Mouse (Mus musculus): ENCODE measurements around the gene Gstm5. TPM values are rescaled to one million over a fixed set of nuclear protein-coding genes. Genes with fewer than 3 reads are reported as not detected.

Gstm5 gene
- 25.4 TPM for polyA plus RNA-seq (2012; fragmentation: generic; extraction: Trizol)

DNA sequence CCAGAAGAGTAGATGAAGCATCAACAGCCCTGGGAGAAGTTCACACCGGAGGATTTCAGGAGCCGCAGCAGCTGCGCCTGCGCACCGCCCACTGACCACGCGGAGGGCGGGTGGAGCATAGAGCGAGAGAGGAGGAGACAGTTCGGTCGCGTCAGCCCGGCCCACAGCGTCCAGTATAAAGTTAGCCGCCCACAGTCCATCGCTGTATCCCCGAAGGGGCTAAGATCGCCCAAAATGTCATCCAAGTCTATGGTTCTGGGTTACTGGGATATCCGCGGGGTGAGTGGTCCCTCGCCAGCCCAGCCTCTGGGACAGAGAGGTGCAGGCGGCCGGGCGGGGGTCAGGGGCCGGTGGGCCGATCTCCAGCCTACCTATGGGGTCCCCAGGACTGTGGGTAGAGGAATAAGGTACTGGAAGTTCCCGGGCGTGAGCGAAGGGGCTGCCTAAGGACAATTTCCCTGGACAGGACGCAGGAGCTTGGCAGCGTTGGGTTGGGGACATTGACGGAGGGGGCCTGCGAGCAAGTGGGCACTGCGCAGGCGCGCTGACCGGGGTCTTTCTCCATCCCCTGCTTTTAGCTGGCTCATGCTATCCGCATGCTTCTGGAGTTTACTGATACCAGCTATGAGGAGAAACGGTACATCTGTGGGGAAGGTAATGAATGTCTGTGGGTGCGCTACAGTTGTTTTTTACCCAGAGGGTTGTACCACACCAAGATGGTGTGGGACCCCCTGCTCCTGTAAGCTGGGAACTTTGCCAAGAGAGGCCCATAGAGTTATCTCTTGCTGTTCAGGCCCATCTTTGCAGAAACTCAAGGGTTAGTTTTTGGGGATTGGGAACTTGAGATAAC is at the start of gene Gstm5:
Gstm5 (plus strand) TSS at position 102 of the 850 bp plus-strand sequence.
- Histone ChIP-seq H3ac (ENCODE audit: control insufficient read depth, insufficient read length) (no peak within 1 kb of the TSS), H3K4me3 (peak within 1 kb of the TSS; percentile 19), H3K27me3 (ENCODE audit: control insufficient read depth, insufficient read depth, insufficient read length) (no peaks in the 10 kb centered on the region), H3K79me2 (ENCODE audit: control insufficient read depth, insufficient read depth) (no peaks in the 10 kb centered on the region), H3K4me2 (ENCODE audit: low read depth) (peak within 1 kb of the TSS; percentile 86), H3K36me3 (ENCODE audit: control insufficient read depth, insufficient read depth) (no peaks in the 10 kb centered on the region)
- TF ChIP-seq MYOD1 (IDR thresholded peaks at IDR 0.05; ENCODE audit: control insufficient read depth in 1 of 3, insufficient read length in 2 of 3, low read depth in 2 of 3): peak in 2 of 3 experiments; percentile 43 to 57
- no peak for TF ChIP-seq TCF12 (IDR thresholded peaks at IDR 0.05; ENCODE audit: insufficient read depth, poor library complexity, severe bottlenecking)
- peak; percentile 55 for TF ChIP-seq POLR2A (IDR thresholded peaks at IDR 0.05; ENCODE audit: insufficient read length, low read depth)
- no peak for TF ChIP-seq E2F4 (IDR thresholded peaks at IDR 0.05; ENCODE audit: insufficient read depth)
- peak; percentile 9 for TF ChIP-seq USF1 (IDR thresholded peaks at IDR 0.05; ENCODE audit: low read depth)
- peak in 2 of 3 experiments; percentile 37 to 60 for TF ChIP-seq MYOG (IDR thresholded peaks at IDR 0.05; ENCODE audit: control insufficient read depth in 1 of 3, insufficient read depth in 1 of 3, insufficient read length in 2 of 3, low read depth in 2 of 3)
- no peak for TF ChIP-seq MAX (IDR thresholded peaks at IDR 0.05; ENCODE audit: low read depth)
- TF ChIP-seq TCF3 (IDR thresholded peaks at IDR 0.05; ENCODE audit: insufficient read length, low read depth): no peak

DNA sequence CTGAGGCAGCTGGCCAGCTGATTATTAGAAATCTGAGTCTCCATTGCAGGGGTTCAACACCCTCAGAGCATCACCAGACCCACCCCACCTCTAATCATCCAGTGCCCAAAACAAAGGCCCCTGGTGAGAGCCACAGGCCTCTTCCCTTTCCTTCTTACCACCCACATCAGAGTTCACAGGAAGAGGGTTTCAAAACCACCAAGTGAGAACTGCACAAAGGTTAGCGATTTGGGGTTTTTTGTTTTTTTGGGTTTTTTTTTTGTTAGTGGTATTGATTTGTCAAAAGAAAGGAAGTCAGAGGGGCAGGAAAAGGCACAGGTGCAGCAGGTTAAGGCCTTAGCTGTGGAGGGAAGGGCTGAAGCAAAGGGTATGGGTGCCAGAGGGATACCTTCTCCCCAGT is 49.4 kb upstream of the Gstm5 start:
- TF ChIP-seq TCF12 (IDR thresholded peaks at IDR 0.05; ENCODE audit: insufficient read depth, poor library complexity, severe bottlenecking): no peak
- no peak for TF ChIP-seq MAX (IDR thresholded peaks at IDR 0.05; ENCODE audit: low read depth)
- no peak for TF ChIP-seq CEBPB (IDR thresholded peaks at IDR 0.05; ENCODE audit: insufficient read depth, poor library complexity, severe bottlenecking)
- no peak for TF ChIP-seq MYOD1 (IDR thresholded peaks at IDR 0.05; ENCODE audit: control insufficient read depth in 1 of 3, insufficient read length in 2 of 3, low read depth in 2 of 3)
- no peak for TF ChIP-seq POLR2AphosphoS2 (IDR thresholded peaks at IDR 0.05; ENCODE audit: insufficient read length, low read depth)
- TF ChIP-seq USF1 (IDR thresholded peaks at IDR 0.05; ENCODE audit: low read depth): no peak
- H3K36me3 ChIP-seq (ENCODE audit: control insufficient read depth, insufficient read depth): no peaks in the 10 kb centered on the region
- H3K4me3 ChIP-seq: no peak overlapping the region
- no peaks in the 10 kb centered on the region for H3K79me2 ChIP-seq (ENCODE audit: control insufficient read depth, insufficient read depth)
- no peak overlapping the region for H3K4me2 ChIP-seq (ENCODE audit: low read depth)
- H3K27me3 ChIP-seq (ENCODE audit: control insufficient read depth, insufficient read depth, insufficient read length): no peaks in the 10 kb centered on the region
- no peak overlapping the region for H3ac ChIP-seq (ENCODE audit: control insufficient read depth, insufficient read length)

DNA sequence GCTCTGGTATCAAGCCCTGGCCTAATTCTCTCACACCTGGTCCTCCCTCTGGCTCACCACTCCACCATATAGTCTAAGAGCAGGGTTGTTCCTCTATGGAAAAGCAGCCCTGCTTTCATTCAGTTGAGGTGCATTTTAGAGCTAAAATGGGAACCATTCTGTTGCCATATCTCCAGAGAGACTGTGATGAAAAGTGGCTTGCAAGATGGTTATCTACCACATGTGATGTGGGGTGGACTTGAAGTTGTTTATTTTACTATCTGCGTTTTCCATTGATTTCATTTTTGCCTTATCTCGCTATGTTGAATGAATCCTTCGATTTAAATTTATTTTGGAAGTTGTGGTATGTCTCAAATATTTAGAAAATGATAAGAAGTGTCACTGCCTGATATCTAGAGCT is 48.8 kb upstream of the Gstm5 start:
- Histone ChIP-seq H3K36me3 (ENCODE audit: control insufficient read depth, insufficient read depth) (no peaks in the 10 kb centered on the region), H3K79me2 (ENCODE audit: control insufficient read depth, insufficient read depth) (no peaks in the 10 kb centered on the region), H3ac (ENCODE audit: control insufficient read depth, insufficient read length) (no peak overlapping the region), H3K4me3 (no peak overlapping the region), H3K4me2 (ENCODE audit: low read depth) (no peak overlapping the region), H3K27me3 (ENCODE audit: control insufficient read depth, insufficient read depth, insufficient read length) (no peaks in the 10 kb centered on the region)
- TF ChIP-seq SRF (IDR thresholded peaks at IDR 0.05; ENCODE audit: control insufficient read depth, insufficient read length, low read depth) (no peak), MYOG (IDR thresholded peaks at IDR 0.05; ENCODE audit: control insufficient read depth in 1 of 3, insufficient read depth in 1 of 3, insufficient read length in 2 of 3, low read depth in 2 of 3) (no peak), POLR2A (IDR thresholded peaks at IDR 0.05; ENCODE audit: insufficient read length, low read depth) (no peak), REST (IDR thresholded peaks at IDR 0.05; ENCODE audit: insufficient read depth, insufficient read length) (no peak), USF1 (IDR thresholded peaks at IDR 0.05; ENCODE audit: low read depth) (no peak), MYOD1 (IDR thresholded peaks at IDR 0.05; ENCODE audit: control insufficient read depth in 1 of 3, insufficient read length in 2 of 3, low read depth in 2 of 3) (no peak), TCF12 (IDR thresholded peaks at IDR 0.05; ENCODE audit: insufficient read depth, poor library complexity, severe bottlenecking) (no peak), POLR2AphosphoS2 (IDR thresholded peaks at IDR 0.05; ENCODE audit: insufficient read length, low read depth) (no peak), MAX (IDR thresholded peaks at IDR 0.05; ENCODE audit: low read depth) (no peak)

DNA sequence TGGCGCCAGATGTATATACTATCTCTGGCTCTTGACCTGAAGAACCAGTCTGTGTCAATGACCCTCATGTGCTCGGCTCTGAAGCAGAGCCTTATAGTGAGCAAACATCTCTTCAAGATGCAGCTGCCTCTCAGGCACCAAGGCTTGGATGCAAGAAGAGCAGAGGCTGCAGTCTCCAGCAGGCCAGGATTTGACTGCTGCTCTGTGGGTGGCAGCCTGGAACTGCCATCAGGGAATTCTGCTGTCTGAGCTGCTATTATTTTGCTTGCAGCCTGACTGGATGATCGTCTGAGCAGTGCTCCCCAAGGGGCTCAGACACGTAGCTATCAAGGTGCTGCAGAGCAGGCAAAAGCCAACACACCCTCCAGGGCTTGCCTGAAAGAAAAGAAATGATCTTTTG is 47.5 kb upstream of the Gstm5 start:
- no peak for TF ChIP-seq POLR2A (IDR thresholded peaks at IDR 0.05; ENCODE audit: insufficient read length, low read depth)
- no peak for TF ChIP-seq MYOG (IDR thresholded peaks at IDR 0.05; ENCODE audit: control insufficient read depth in 1 of 3, insufficient read depth in 1 of 3, insufficient read length in 2 of 3, low read depth in 2 of 3)
- Histone ChIP-seq H3K4me3 (no peak overlapping the region), H3K36me3 (ENCODE audit: control insufficient read depth, insufficient read depth) (no peaks in the 10 kb centered on the region), H3K27me3 (ENCODE audit: control insufficient read depth, insufficient read depth, insufficient read length) (no peaks in the 10 kb centered on the region), H3ac (ENCODE audit: control insufficient read depth, insufficient read length) (no peak overlapping the region), H3K4me2 (ENCODE audit: low read depth) (no peak overlapping the region), H3K79me2 (ENCODE audit: control insufficient read depth, insufficient read depth) (no peaks in the 10 kb centered on the region)

DNA sequence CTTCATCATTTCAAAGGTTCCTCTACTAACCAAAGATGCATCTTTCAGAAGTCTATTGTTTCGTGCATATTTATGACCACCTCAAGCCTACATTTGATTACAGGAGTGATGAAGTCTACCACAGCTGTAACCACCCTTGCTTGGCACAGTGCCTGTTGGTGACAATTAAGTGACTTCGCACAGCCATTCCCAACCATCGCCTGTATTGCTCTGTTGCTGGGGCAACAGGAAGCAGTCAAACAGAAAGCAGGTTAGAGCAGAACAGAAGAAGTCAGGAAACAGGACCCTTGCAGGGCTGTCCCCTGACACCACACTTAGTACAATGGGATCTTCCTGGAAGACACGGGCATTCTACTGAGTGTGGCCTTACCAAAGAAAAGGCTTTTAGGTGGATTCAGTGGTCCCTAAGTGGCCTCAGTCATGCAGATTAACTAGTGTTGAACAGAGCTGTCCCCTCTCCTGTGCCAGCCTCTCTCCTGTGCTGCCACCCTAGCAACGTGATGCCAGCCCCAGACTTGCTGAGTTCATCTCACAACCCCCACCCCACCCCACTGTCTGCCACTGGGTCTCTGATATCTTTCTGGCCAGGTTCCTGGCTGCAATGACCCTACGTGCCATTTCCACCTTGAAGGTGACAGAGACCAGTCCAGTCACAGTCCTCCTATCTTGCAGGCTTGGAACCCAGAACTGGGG is 46.5 kb upstream of the Gstm5 start:
- TF ChIP-seq SRF (IDR thresholded peaks at IDR 0.05; ENCODE audit: control insufficient read depth, insufficient read length, low read depth) (no peak), MYOD1 (IDR thresholded peaks at IDR 0.05; ENCODE audit: control insufficient read depth in 1 of 3, insufficient read length in 2 of 3, low read depth in 2 of 3) (no peak), POLR2AphosphoS2 (IDR thresholded peaks at IDR 0.05; ENCODE audit: insufficient read length, low read depth) (no peak), MAX (IDR thresholded peaks at IDR 0.05; ENCODE audit: low read depth) (no peak), USF1 (IDR thresholded peaks at IDR 0.05; ENCODE audit: low read depth) (no peak), CEBPB (IDR thresholded peaks at IDR 0.05; ENCODE audit: insufficient read depth, poor library complexity, severe bottlenecking) (no peak), POLR2A (IDR thresholded peaks at IDR 0.05; ENCODE audit: insufficient read length, low read depth) (no peak), MYOG (IDR thresholded peaks at IDR 0.05; ENCODE audit: control insufficient read depth in 1 of 3, insufficient read depth in 1 of 3, insufficient read length in 2 of 3, low read depth in 2 of 3) (no peak), E2F4 (IDR thresholded peaks at IDR 0.05; ENCODE audit: insufficient read depth) (no peak), TCF3 (IDR thresholded peaks at IDR 0.05; ENCODE audit: insufficient read length, low read depth) (no peak), TCF12 (IDR thresholded peaks at IDR 0.05; ENCODE audit: insufficient read depth, poor library complexity, severe bottlenecking) (no peak), REST (IDR thresholded peaks at IDR 0.05; ENCODE audit: insufficient read depth, insufficient read length) (no peak)

More for the DNA sequence above, 46.5 kb upstream of the Gstm5 start:
- H3K4me3 ChIP-seq: no peak overlapping the region
- H3K4me2 ChIP-seq (ENCODE audit: low read depth): no peak overlapping the region
- H3K79me2 ChIP-seq (ENCODE audit: control insufficient read depth, insufficient read depth): no peaks in the 10 kb centered on the region
- no peaks in the 10 kb centered on the region for H3K27me3 ChIP-seq (ENCODE audit: control insufficient read depth, insufficient read depth, insufficient read length)
- H3K36me3 ChIP-seq (ENCODE audit: control insufficient read depth, insufficient read depth): no peaks in the 10 kb centered on the region
- H3ac ChIP-seq (ENCODE audit: control insufficient read depth, insufficient read length): no peak overlapping the region
